Mouse (Mus musculus): ENCODE measurements around the gene Nt5c3.
"Not testable (repeated sequence)": the region's sequence is repeated elsewhere in the genome, so short reads cannot be mapped to it uniquely, and the experiment has no call there.

Gene Nt5c3

GRCm38 (mm10) chr6:56903831-56904230 lies 19.9 kb downstream of the Nt5c3 start:
- DNase-seq: no peak

GRCm38 (mm10) chr6:56902606-56903520 lies 20.9 kb downstream of the Nt5c3 start:
- no peak for DNase-seq

GRCm38 (mm10) chr6:56901824-56902386 lies 21.8 kb downstream of the Nt5c3 start:
- DNase-seq: peak; percentile 70

GRCm38 (mm10) chr6:56901336-56901735 lies 22.4 kb downstream of the Nt5c3 start:
- no peak for DNase-seq

GRCm38 (mm10) chr6:56899601-56900000 lies 24.1 kb downstream of the Nt5c3 start:
- DNase-seq: no peak

GRCm38 (mm10) chr6:56890762-56891161 lies 33.0 kb downstream of the Nt5c3 start:
- DNase-seq: no peak

- no peak for DNase-seq
These were observed 35.2 kb downstream of the Nt5c3 start for GRCm38 (mm10) chr6:56888561-56888960.

- no peak for DNase-seq
These were observed 44.3 kb downstream of the Nt5c3 start for GRCm38 (mm10) chr6:56879352-56879955.

GRCm38 (mm10) chr6:56877985-56878384 lies 45.7 kb downstream of the Nt5c3 start:
- DNase-seq: no peak

- peak; percentile 55 for DNase-seq
These were observed 46.9 kb downstream of the Nt5c3 start for GRCm38 (mm10) chr6:56876870-56877269.

- no peak for DNase-seq
These were observed 53.7 kb downstream of the Nt5c3 start for GRCm38 (mm10) chr6:56870027-56870426.

GRCm38 (mm10) chr6:56868565-56868964 lies 55.2 kb downstream of the Nt5c3 start:
- DNase-seq: no peak

GRCm38 (mm10) chr6:56866899-56867298 lies 56.8 kb downstream of the Nt5c3 start:
- DNase-seq: not testable (repeated sequence)

GRCm38 (mm10) chr6:56860205-56860848 lies 63.4 kb downstream of the Nt5c3 start:
- no peak for DNase-seq

- no peak for DNase-seq
These were observed 67.0 kb downstream of the Nt5c3 start for GRCm38 (mm10) chr6:56856748-56857147.

GRCm38 (mm10) chr6:56854803-56855202 lies 68.9 kb downstream of the Nt5c3 start:
- no peak for DNase-seq

GRCm38 (mm10) chr6:56850315-56850714 lies 73.4 kb downstream of the Nt5c3 start:
- peak; percentile 19 for DNase-seq

- DNase-seq: no peak
These were observed 74.8 kb downstream of the Nt5c3 start for GRCm38 (mm10) chr6:56848974-56849373.

- no peak for DNase-seq
These were observed 79.4 kb downstream of the Nt5c3 start for GRCm38 (mm10) chr6:56844365-56844764.

- DNase-seq: no peak
These were observed 80.5 kb downstream of the Nt5c3 start for GRCm38 (mm10) chr6:56843229-56843628.

- DNase-seq: no peak
These were observed 86.1 kb downstream of the Nt5c3 start for GRCm38 (mm10) chr6:56837621-56838020.

GRCm38 (mm10) chr6:56837166-56837565 lies 86.6 kb downstream of the Nt5c3 start:
- no peak for DNase-seq

GRCm38 (mm10) chr6:56835532-56835931 lies 88.2 kb downstream of the Nt5c3 start:
- DNase-seq: peak; percentile 5

All from right cerebral cortex, adult 18-20 months (tissue).